Mouse (Mus musculus) gastrocnemius, postnatal 14 days (tissue): ENCODE results near the gene Tnfsf4. TPM values are rescaled to one million over a fixed set of nuclear protein-coding genes. Genes with fewer than 3 reads are reported as not detected.
A peak's percentile ranks its signal among the peaks of the same experiment; 100 is the strongest.

Experiments
- DNase-seq: peaks from one replicate; pipeline ENCODE4 v3.0.0; 2021; ENCODE audit warnings: mixed read lengths
- intact Hi-C: fragments of 180-260 bp; cut with DNase I; formaldehyde crosslinking; loops from one replicate; pipeline ENCODE4 v1.15.1; 2025; ENCODE audit warnings: low total_unique reads
- long read RNA-seq, 2 experiments: library from polyadenylated mRNA; stranded (forward); transcript quantifications; one replicate each; pipeline ENCODE4 v2.0.0; 2021
- total RNA-seq, 2 experiments: library from RNA; stranded (reverse); gene quantifications; 2 replicates each; pipeline ENCODE4 v1.2.3; 2021

Tnfsf4 gene
- not detected for total RNA-seq
- long read RNA-seq, experiment 1: 0 reads
- long read RNA-seq, experiment 2, partial matches to known transcripts: 0 of 1 reads
- long read RNA-seq, experiment 2, other reads (novel, unspliced or antisense): 1 of 1 reads

DNA sequence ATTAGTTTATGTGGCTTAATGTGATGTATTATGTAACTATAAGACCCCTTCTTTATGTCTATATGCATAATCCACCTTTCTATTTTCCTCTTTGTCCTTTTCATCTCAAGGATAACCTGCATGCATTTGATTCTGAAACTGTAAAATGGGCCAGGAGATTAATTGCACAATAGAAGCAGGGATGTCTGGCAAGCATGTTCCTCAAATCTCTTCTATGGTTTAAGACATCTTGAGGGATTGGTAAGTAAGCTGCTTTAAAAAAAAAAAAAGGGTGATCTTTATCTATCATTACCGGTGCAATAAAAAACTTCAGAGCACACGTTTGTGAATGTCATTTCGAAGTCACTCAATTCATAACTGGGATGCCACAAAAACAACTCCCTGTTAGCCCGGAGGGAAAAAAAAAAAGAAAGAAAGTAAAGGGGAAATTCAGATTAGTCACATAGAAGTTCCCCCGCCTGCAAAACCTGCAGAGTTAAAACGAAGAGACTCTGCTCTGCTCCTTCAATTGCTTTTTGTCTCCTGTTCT, at the start of gene Tnfsf4:
Gene Tnfsf4 (plus strand): TSS at position 479 of the 529 bp plus-strand sequence.
- intact Hi-C loops: no loop called here
- no peak for DNase-seq

DNA sequence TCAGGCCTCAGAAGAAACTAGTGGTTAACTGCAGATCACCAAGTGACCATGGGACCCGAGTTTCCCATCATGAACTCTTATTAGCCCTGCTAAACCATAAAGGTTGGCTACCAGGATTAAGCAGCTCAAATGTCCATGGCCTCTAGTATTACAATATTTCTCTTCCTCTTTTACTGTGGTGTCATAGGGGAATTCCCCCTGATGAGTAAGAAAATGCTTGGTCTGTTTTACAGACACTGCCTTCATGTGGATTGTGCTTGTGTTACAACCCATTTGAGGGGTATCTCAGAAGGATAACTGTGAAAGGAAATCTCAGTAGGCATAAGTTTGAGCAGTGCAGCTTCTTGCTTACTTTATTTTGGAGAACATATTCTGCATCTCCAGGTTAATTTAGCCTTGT, 44.2 kb upstream of the Tnfsf4 start:
- intact Hi-C loops: no loop called here
- no peak for DNase-seq

DNA sequence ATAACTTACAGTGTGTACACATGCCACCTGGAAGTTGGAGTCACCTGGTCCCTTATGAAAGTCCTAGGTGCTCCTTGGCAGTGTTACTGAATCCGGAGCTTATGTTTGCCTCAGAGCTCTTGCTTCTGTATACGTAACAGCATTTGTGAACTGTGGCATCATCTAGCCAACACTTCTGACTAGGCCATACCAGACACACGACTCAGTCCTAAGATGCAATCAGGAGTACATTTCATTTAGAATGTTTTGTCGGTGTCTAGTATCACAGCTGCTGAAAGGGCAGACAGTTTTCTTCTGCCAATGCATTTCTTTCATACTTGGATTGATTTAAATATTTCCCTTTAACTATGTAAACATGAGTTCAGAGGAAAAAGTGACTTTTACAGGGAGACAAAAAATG, 30.2 kb upstream of the Tnfsf4 start:
- DNase-seq: no peak
- intact Hi-C loops: no loop called here

DNA sequence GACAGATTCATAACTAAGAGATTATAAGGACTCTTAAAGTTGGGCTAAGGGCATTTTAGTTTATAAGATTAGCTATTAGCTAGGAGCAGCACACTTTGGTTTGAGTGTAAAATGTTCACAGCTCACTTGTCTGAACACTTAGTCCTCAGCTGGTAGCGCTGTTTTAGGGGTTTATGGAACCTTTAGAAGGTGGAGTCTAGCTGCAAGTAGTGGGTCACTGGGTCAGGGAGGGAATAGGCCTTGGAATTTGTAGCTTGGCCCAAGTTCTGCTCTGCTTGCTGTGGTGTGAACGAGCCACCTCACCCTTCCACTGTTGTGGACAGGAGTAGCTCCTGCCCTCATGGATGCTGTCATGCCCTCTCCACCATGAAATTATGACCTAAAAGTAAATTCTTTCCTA, 23.3 kb upstream of the Tnfsf4 start:
- no peak for DNase-seq
- intact Hi-C loops: no loop called here

DNA sequence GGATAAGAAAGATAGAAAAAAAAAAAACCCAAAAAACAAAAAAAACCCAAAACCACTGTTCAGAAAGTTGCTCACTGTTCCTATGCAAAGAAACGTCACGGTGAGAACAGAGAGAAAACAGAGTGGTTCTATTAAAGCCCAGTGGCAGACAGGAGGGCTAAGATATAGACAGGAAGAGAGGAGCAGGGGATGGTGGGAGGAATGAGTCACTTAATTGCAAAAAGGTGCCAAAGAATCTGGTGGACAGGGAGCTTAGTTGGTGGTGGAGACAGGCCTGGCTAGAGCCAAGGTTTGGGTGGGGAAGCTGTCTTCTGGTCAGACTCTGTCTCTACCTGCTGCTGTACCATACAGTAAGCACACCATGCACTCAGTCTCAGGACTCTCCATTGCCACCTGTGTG, 19.3 kb upstream of the Tnfsf4 start:
- DNase-seq: no peak
- intact Hi-C loops: no loop called here

DNA sequence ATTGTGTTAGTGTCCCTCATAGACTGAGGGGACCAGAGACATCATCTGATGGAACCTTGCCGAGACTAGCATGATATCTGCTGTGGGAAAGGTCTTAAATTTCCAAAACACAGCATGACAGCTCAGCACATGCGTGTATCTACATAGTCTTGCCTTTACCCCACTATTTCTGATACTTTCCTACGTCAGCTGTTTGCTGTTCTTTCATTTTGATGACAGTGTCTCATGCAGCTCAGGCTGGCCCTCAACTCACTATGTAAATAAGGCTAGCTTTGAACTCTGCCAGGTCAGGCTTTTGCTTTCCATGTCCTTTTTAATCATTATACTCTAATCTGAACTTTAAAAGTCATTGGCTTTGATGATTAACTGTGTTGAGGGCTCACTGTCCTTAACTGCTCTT, 16.6 kb upstream of the Tnfsf4 start:
- intact Hi-C loops: no loop called here
- no peak for DNase-seq

DNA sequence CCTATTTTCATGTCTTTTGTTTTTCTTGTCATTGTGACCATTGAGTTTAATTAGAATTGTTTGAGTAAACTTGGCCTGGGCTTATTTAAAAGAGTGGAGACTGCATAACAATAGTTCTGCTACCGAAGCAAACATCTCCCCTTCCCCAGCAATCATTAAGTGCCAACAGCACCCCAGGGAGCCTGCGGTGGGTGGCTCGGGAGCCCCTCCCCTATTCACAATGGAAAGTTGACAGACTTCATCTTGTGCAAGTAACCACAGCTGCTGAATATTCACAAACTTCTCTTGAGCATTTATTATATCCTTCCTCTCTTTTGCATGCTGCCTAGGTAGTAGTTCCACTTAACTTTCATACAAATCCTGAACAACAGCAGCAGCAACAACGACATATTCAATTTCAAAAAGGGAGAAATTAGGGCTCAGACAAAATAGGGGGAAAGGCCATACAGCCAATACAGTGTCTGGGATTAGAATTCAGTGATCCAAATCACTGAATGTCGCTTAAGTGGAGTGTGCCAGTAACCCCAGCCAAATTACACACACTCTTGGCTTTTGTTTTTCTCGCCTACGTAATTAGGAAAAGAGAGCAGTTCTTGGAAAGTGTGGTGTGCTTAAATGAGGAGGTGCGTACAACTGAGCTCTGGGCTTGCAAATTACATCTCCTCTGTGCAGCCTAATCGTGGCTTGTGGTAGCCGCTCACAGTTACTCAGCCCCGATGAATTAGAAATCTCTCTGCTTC, 15.4 kb upstream of the Tnfsf4 start:
- no peak for DNase-seq
- intact Hi-C loops: no loop called here

DNA sequence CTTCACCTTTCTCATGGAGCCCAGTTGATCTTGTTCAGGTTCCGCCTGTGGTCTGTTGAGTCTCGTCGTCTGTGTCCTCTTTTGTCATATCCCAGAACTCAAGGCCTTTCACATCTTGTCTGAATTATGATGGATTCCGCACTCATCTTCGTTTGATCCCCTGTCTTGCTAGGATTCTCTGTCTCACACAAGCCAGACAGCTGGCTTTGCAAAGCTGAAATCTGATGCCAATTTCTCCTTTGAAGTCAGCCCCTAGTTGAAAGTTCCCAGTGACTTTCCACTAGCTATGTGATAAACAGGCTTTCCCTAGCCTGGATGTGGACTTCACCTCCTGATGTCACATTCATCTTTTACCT, 14.8 kb upstream of the Tnfsf4 start:
- no peak for DNase-seq
- intact Hi-C loops: no loop called here

DNA sequence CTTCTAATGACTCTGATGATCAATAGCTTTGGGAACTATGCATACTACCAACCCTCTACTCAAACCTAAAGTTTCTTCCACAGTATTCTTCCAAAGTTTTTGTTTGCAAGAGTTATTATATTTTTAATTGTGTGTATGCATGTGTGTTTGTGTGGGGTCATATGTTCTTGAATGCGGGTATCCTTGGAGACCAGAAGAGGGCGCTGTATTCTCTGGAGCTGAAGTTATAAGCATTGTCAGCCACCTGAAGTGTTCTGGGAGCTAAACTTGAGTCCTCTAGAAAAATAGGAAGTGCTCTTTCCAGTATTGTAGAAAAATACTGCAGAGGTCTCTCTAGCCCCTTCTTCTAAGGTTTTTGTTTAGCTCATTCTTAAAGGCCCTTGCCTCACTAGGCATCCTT, 5.1 kb upstream of the Tnfsf4 start:
- DNase-seq: no peak
- intact Hi-C loops: no loop called here

DNA sequence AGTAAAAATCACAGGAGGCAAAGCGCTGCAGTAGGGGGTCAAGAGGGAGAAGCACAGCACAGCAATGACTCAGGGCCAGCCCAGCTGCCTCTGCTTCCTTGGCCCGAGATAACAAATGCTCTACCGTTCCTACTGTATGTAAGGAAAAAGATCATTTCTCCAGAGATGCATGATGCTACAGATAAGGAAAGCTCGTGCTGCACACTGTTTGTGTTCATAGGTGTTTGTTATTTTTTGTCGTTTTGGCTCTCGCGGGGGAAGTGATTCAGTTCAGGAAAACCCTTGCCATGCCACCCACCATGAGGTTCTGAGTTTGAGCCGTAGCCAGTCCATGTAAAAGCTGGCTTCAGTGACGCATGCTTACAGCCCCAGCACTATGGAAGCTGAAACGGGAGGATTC, 2.3 kb upstream of the Tnfsf4 start:
- intact Hi-C loops: no loop called here
- DNase-seq: no peak

DNA sequence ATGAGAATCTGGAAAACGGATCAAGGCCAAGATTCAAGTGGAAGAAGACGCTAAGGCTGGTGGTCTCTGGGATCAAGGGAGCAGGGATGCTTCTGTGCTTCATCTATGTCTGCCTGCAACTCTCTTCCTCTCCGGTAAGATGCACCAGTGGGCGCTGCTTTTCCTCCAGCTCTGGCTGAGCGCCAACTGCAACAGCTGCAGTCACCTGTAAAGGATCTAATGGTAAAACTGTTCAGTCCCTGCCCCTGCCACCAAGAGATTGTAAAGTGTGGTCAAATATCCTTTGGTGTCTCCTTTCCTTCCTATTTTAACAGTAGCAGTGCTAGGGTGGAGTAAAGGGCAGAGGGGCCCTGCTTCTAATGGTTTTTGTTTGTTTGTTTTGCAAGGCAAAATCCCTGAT, 401 bp downstream of the Tnfsf4 start:
- DNase-seq: no peak
- intact Hi-C loops: no loop called here

DNA sequence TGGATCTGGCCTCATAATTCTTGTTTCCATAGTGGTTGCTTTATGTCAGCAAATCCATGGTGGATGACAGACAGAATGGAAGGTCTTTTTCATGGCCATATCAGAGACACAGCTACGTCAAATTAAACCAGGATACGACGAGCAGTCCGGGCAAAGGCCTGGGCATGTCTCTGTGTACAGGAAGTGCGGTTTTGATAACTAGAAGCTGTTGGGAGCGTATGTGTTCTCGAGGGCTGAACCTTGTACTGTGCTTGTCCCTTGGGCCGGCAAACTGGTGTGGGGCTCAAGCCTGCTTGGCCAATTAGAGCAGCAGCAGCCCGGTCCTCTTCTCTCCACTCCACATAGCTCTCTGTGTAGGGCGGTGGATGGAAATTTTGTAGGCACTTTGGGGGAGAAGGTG, 1.1 kb downstream of the Tnfsf4 start:
- intact Hi-C loops: no loop called here
- DNase-seq: no peak

DNA sequence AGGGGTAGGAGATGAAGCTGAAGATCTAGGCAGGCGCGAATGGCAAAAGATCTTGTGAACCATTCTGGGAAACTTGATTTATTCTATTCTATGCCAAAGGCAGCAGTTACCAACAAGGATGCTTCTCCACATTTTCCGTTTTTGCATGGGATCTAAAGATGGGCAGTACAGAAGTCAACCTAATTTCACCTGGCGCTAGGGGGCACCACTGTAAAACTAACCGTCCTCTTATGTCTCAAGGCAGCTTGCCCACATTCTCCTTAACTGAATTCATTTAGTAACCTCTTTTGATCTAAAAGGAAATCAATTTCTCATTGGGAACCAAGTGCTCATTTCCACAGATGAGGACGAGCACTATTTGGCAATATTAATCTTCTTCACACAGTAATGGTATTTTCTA, 4.9 kb downstream of the Tnfsf4 start:
- DNase-seq: peak; percentile 68
- intact Hi-C loops: loop anchor here (2.0 to 5.0 kb wide), 2 partner anchors 287 to 337 kb away; no protein-coding TSS in a partner anchor

DNA sequence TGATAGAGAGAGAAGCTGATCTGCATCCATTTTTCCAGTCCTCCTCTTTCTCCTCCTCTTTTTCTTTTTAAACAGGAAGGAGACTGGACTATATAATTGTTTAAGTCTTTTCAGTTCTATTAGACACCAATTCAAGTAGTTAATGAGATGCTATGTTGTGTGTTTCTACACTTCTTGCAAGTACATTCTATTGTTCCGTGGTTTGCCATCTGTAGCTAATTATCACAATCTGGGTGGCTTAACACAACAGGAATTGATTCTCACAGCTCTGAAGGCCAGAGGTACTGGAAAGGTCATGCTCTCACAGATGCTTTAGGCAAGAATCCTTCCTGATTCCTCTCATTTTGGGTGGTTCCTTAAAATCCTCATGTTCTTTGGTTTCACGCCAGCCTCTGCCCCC, 7.9 kb downstream of the Tnfsf4 start:
- no peak for DNase-seq
- intact Hi-C loops: loop anchor here (5.0 kb wide), 1 partner anchor 334 kb away; no protein-coding TSS in a partner anchor

DNA sequence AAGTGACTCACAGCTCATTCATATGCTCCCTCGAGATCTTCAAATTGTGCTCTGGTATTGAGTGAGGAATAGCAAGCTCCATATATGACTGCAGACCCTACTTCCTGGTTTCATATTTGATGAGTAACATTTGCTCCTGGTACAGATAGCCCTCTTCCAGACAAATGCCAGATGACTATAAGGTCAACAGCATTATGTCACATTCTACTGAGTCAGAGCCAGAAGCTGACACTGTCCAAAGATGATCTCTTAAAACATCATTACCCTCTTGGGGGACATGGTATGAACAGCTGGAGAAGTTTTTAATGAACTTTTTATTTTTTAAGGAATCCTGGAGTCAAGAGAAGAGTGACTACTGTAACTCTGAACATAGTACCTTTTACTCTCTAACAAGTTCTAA, 11.3 kb downstream of the Tnfsf4 start:
- DNase-seq: no peak
- intact Hi-C loops: no loop called here

DNA sequence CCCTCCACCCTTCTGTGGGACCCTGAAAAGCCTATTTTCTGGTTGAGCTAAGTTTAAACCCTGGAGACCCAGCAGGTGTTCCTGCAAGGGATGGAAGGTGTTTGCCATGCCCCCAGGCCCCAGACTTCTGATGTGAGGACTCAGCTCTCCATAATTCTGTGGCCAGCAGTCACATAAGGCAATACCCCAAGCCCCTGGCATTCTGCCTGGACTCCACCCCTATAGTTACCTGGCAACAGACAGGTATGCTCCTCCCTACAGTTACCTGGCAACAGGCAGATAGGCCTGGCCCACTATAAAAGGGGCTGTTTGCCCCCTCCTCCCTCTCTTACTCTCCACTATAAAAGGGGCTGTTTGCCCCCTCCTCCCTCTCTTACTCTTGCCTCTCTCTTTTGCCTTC, 24.7 kb downstream of the Tnfsf4 start:
- intact Hi-C loops: no loop called here

DNA sequence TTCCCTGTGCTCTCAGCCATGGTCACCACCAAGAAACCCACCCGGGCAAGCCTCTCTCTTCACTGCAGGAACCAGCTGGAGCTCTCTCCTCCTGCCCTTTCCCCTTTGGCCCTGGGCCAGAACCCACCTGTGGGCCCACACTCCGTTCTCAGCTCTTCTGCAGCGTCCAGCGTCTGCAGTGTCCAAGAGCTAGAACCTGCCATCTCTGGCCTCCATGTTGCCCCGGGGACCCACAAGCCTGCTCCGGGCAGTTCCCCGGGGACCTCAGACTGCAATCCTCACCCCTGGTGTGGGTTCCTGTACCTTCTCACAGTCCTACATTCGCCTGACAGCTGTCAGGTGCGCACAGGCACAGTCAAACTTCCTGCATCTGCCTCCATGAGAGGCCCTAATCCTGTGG, 25.4 kb downstream of the Tnfsf4 start:
- no peak for DNase-seq
- intact Hi-C loops: no loop called here

More for the DNA sequence above, 24.7 kb downstream of the Tnfsf4 start:
- DNase-seq: no peak

DNA sequence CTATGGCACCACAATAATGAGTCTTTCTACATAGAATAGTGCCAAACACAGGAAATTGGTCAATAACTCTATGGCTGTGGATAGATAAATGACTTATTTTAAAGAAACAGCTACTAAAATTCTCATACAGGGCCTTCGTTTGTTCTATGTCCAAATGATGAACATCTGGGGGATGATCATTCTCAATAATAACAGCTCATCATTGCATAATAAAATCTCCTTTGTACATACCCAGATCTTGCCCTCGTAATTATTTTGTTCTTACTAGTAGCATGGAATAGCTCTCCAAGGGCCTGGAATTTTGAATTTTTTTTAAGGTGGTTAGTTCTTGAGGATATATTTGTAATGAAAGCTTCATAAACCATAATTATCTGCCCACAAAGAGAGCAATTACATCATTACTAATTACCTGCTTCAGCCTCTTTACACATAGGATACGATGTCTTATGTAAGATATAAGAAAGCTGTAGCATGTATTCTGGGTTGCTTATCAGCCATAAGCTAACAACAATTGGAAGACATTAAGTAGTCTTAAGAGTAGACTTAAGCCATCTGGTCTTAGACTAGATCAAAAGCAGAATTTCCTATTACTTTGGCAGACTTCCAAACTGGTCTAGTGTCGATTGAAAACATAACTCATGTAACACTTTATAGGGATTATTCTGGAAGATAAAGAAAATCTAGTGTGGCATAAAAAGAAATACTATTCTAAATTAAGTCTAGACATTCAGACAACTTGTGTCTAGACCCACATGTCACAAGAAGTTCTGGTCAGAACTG, 31.3 kb downstream of the Tnfsf4 start:
- intact Hi-C loops: no loop called here
- no peak for DNase-seq

DNA sequence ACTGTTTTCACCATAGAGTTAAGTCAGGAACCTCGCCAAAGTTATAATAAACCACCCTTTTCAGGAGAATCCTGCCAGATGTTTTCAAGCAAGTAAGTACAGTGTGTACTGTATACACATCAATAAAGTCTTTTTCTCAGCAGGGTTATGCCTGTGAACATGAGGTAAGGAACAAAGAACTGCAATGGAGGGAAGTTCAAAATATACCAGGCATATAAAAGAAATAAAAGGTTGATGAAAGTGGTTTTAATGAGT, 31.8 kb downstream of the Tnfsf4 start:
- intact Hi-C loops: no loop called here

DNA sequence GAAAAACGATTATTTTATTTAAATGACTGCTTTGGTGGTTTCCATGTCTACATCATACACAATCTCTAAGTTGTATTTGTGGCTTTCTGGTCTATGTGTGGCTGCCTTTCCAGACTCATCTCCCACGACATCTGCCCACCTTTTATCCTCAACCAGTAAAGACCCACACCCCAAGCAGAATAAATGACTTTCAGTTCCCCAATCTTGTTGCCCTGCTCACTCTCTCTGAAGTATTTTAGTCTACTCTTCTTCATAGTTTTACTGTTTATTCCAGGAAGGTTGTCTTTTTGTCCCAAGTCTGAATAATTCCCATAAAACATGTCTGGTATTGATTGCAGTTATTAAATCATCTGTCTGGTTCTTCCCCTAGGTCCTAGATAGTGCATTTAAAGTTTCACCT, 40.6 kb downstream of the Tnfsf4 start:
- DNase-seq: no peak
- intact Hi-C loops: no loop called here

More for the DNA sequence above, 31.8 kb downstream of the Tnfsf4 start:
- DNase-seq: no peak

DNA sequence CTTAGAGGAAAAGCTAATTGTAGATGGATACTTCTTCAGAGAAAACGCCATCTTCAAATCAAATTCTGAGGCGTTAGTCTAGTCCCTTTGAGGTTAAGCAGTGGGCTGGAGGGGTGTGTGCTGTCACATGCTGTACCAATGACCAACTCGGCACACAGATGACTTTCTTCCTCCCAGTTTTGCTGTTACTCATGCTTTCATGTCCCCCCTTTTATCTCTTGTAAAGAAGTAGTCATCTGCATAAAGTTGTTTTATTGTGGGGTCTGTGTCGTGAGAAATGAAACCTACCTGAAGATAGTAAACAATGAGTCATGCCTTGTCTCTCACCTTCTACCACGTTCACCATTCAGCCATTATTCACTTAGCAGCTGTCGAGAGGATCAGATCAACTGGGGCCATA, 41.3 kb downstream of the Tnfsf4 start:
- intact Hi-C loops: no loop called here

More for the DNA sequence above, 41.3 kb downstream of the Tnfsf4 start:
- no peak for DNase-seq
